In genomic region chr7:139309106-139309505, GRCm38 (mm10) we compare ENCODE assay signal across 9 mouse cellular contexts.
DNase-seq lines count a peak whose midpoint lies in the region; ATAC-seq and TF ChIP-seq lines count a peak whose summit lies in the region.
"Had no signal": no experiment of that assay in that cellular context is flagged by ENCODE, and none has a peak within 500 bp of the region (broad histone marks: within the 10 kb centered on the region; RNA-seq: fewer than 3 reads in every experiment).

No protein-coding gene starts in this region.

- peak; percentile 62 for TF ChIP-seq CTCF in gastrocnemius, adult 2 months (IDR thresholded peaks at IDR 0.05)

- no peaks in the 10 kb centered on the region for H3K36me3 ChIP-seq in kidney, embryonic 14.5 days (ENCODE audit: control insufficient read depth, insufficient read depth, low read length)
- H3K36me3 ChIP-seq in intestine, embryonic 14.5 days (ENCODE audit: control insufficient read depth, insufficient read depth, low read length), result no peaks in the 10 kb centered on the region

- H3K9ac ChIP-seq in kidney, embryonic 14.5 days (ENCODE audit: low read depth, low read length), result no peak overlapping the region
- H3K9ac ChIP-seq in intestine, embryonic 14.5 days (ENCODE audit: low read length), result no peak overlapping the region

- no peaks in the 10 kb centered on the region for H3K27me3 ChIP-seq in kidney, embryonic 14.5 days (ENCODE audit: control insufficient read depth, insufficient read depth, low read length)
- H3K27me3 ChIP-seq in intestine, embryonic 14.5 days (replicated peaks; ENCODE audit: control insufficient read depth, insufficient read depth, low read length), result no peaks in the 10 kb centered on the region

- peaks cover 6% of the 10 kb centered on the region; the same call in 1 of the 2 replicates for H3K4me1 ChIP-seq in kidney, embryonic 14.5 days (ENCODE audit: control insufficient read depth, insufficient read depth, low read length)
- H3K4me1 ChIP-seq in intestine, embryonic 14.5 days (replicated peaks; ENCODE audit: control insufficient read depth, insufficient read depth, low read length), result 0 out of 2 replicates have a peak, but pooled peaks cover 3% of the 10 kb centered on the region

- H3K27ac ChIP-seq in kidney, embryonic 14.5 days (ENCODE audit: low read depth, low read length), result no peak overlapping the region
- peak overlapping the region; percentile 78 for H3K27ac ChIP-seq in gastrocnemius, adult 2 months
- H3K27ac ChIP-seq in intestine, embryonic 14.5 days (ENCODE audit: low read depth), result no peak overlapping the region; the same call in 1 of the 2 replicates

- no peak overlapping the region for H3K4me2 ChIP-seq in kidney, embryonic 14.5 days (replicated peaks; ENCODE audit: low read depth, low read length)
- no peak overlapping the region for H3K4me2 ChIP-seq in intestine, embryonic 14.5 days (ENCODE audit: low read length)

- 36% methylated on average over 2 of the region's 2 CpGs for WGBS in kidney, embryonic 14.5 days
- 19% methylated on average over 2 of the region's 2 CpGs for WGBS in intestine, embryonic 14.5 days

- no peaks in the 10 kb centered on the region for H3K9me3 ChIP-seq in kidney, embryonic 14.5 days (ENCODE audit: control insufficient read depth, low read length)
- H3K9me3 ChIP-seq in intestine, embryonic 14.5 days (ENCODE audit: control insufficient read depth, low read length), result no peaks in the 10 kb centered on the region

- intact Hi-C loops in gastrocnemius, adult 2 months (cut with DNase I), result loop anchor here (10.0 kb wide), 1 partner anchor 276 kb away; the partner anchor contains the start of gene Nkx6-2

- 0 out of 2 replicates have a peak, but pooled peaks have one; percentile 20 for ATAC-seq in kidney, embryonic 14.5 days (ENCODE audit: low FRiP score, low TSS enrichment)
- ATAC-seq in intestine, embryonic 14.5 days (replicated peaks; ENCODE audit: low FRiP score, low TSS enrichment, low read depth), result peak; percentile 77

- DNase-seq in kidney, adult 9 months, result no peak
- DNase-seq in gastrocnemius, adult 2 months, result peak; percentile 91
- DNase-seq in intestine, embryonic 14.5 days (ENCODE audit: low spot score), result no peak
- DNase-seq in ovary, postnatal 14 days (ENCODE audit: low spot score), result peak; percentile 56
- DNase-seq in layer of hippocampus, adult 18-20 months (ENCODE audit: low spot score in 2 of 2), result no peak
- DNase-seq in layer of hippocampus, adult 8-10 months (ENCODE audit: low spot score in 2 of 2), result no peak
- no peak for DNase-seq in c-Kit-positive CD71-positive TER-119-positive erythroid progenitor cells, embryonic 14.5 days (ENCODE audit: low spot score)

- H3K4me3 ChIP-seq in kidney, embryonic 14.5 days (ENCODE audit: low read length), result no peak overlapping the region
- no peak overlapping the region for H3K4me3 ChIP-seq in gastrocnemius, adult 2 months
- H3K4me3 ChIP-seq in intestine, embryonic 14.5 days (ENCODE audit: low read depth, low read length), result no peak overlapping the region
- H3K4me3 ChIP-seq: myocyte had no signal

Comparison
In these comparisons a context has a peak if more than half of its experiments do, and no peak if none do; other contexts are left out.
1. DNase-seq: peak in gastrocnemius, adult 2 months (single experiment) and ovary, postnatal 14 days (single experiment); none in kidney, adult 9 months (single experiment), intestine, embryonic 14.5 days (single experiment), layer of hippocampus, adult 18-20 months (0 of 2), layer of hippocampus, adult 8-10 months (0 of 2) and c-Kit-positive CD71-positive TER-119-positive erythroid progenitor cells, embryonic 14.5 days (single experiment).